Mouse (Mus musculus): ENCODE data around the gene Zbtb43. TPM values are rescaled to one million over a fixed set of nuclear protein-coding genes. Genes with fewer than 3 reads are reported as not detected.

Zbtb43 gene
- polyA plus RNA-seq, 1 experiment from 2014 or later = 23.9 TPM

GRCm38 (mm10) chr2:33449119-33449873, 19.1 kb downstream of the Zbtb43 start:
- ATAC-seq (ENCODE audit: low FRiP score) (no peak), DNase-seq (ENCODE audit: low spot score, missing footprints) (no peak)
- Histone ChIP-seq H3K36me3 (ENCODE audit: control insufficient read depth, insufficient read depth, low read length) (peaks cover 13% of the 10 kb centered on the region), H3K9ac (ENCODE audit: low read length) (no peak overlapping the region), H3K27ac (ENCODE audit: low read depth, low read length) (no peak overlapping the region), H3K4me2 (no peak overlapping the region), H3K4me3 (ENCODE audit: low read depth, low read length) (no peak overlapping the region), H3K4me1 (ENCODE audit: control insufficient read depth, insufficient read depth, low read length) (no peaks in the 10 kb centered on the region), H3K9me3 (ENCODE audit: control insufficient read depth, low read length) (no peaks in the 10 kb centered on the region), H3K27me3 (ENCODE audit: control insufficient read depth, insufficient read depth, low read length) (no peaks in the 10 kb centered on the region)
- WGBS = 90% methylated on average over 22 of the region's 22 CpGs

DNA sequence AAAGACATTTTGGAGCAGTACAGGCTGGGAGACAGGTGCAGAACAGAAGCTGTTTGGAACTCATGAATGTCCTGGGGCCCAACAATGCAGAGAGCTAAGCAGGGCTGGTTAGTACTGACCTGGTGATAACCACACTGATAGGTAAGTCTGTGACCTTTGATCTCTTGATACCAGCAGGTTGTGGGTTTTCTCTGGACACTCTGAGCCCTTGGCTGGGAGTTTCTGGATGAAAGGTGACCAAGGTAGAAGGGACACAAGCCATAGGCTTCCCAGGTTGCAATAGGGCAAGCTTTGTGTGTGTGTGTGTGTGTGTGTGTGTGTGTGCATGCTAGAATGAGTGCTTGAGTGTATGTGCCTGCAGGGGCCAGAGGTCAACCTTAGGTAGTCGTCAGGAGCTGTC, 21.6 kb downstream of the Zbtb43 start:
- Histone ChIP-seq H3K4me1 (ENCODE audit: control insufficient read depth, insufficient read depth, low read length) (no peaks in the 10 kb centered on the region), H3K9me3 (ENCODE audit: control insufficient read depth, low read length) (no peaks in the 10 kb centered on the region), H3K36me3 (ENCODE audit: control insufficient read depth, insufficient read depth, low read length) (peaks cover 10% of the 10 kb centered on the region), H3K9ac (ENCODE audit: low read length) (no peak overlapping the region), H3K4me3 (ENCODE audit: low read depth, low read length) (no peak overlapping the region), H3K27ac (ENCODE audit: low read depth, low read length) (no peak overlapping the region), H3K27me3 (ENCODE audit: control insufficient read depth, insufficient read depth, low read length) (no peaks in the 10 kb centered on the region), H3K4me2 (no peak overlapping the region)
- DNase-seq (ENCODE audit: low spot score, missing footprints) = no peak
- ATAC-seq (ENCODE audit: low FRiP score) = no peak
- 67% methylated on average over 1 of the region's 1 CpGs for WGBS

GRCm38 (mm10) chr2:33445741-33446140, 22.6 kb downstream of the Zbtb43 start:
- peaks cover 4% of the 10 kb centered on the region; the same call in 1 of the 2 replicates for H3K36me3 ChIP-seq (ENCODE audit: control insufficient read depth, insufficient read depth, low read length)
- no peaks in the 10 kb centered on the region for H3K9me3 ChIP-seq (ENCODE audit: control insufficient read depth, low read length)
- no peaks in the 10 kb centered on the region for H3K27me3 ChIP-seq (ENCODE audit: control insufficient read depth, insufficient read depth, low read length)
- no peaks in the 10 kb centered on the region for H3K4me1 ChIP-seq (ENCODE audit: control insufficient read depth, insufficient read depth, low read length)
- ATAC-seq (ENCODE audit: low FRiP score) = no peak
- H3K27ac ChIP-seq (ENCODE audit: low read depth, low read length) = no peak overlapping the region
- H3K9ac ChIP-seq (ENCODE audit: low read length) = no peak overlapping the region
- H3K4me3 ChIP-seq (ENCODE audit: low read depth, low read length) = no peak overlapping the region
- no peak overlapping the region for H3K4me2 ChIP-seq
- WGBS = 92% methylated on average over 5 of the region's 5 CpGs
- no peak for DNase-seq (ENCODE audit: low spot score, missing footprints)

DNA sequence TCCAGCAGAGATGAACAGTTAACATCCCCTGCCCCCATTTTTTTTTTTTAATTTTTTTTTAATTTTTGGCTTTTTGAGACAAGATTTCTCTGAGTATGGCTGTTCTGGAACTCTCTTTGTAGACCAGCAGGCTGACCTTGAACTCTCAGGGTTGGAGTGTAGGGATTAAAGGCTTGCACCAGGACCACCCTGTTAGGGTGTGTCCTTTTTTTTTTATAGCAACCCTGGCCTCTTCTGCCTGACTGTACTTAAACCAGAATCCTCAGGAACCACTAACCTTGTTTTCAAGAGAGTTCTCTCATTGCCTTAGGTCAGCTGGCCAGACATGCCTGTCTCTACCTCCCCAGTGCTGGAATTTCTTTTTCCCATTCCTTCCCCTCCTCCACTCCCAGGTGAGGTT, 23.5 kb downstream of the Zbtb43 start:
- ATAC-seq (ENCODE audit: low FRiP score) = no peak
- Histone ChIP-seq H3K4me1 (ENCODE audit: control insufficient read depth, insufficient read depth, low read length) (peaks cover 7% of the 10 kb centered on the region), H3K27me3 (ENCODE audit: control insufficient read depth, insufficient read depth, low read length) (no peaks in the 10 kb centered on the region)

DNA sequence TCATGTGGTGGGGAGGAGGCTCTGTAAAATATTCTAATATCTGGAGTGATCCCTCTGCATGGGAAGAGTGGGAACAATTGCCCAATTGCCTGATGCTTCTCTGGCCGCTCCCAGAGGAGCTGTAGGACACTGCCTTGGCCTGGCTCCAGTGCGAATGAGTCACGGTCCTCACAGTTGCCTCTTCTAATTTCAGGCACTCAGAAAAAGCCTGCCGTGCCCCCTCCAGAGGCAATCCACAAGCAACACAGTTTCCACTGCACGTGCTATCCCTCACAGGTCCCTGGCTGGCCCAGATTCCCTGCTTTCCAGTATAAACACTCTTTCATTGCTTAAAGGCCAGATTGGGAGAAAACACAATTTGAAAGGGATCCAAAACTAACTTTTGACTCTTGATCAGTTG, 24.0 kb downstream of the Zbtb43 start:
- DNase-seq (ENCODE audit: low spot score, missing footprints) (no peak), ATAC-seq (ENCODE audit: low FRiP score) (no peak)
- H3K27me3 ChIP-seq (ENCODE audit: control insufficient read depth, insufficient read depth, low read length) = no peaks in the 10 kb centered on the region
- 0 out of 2 replicates have a peak, but pooled peaks cover 3% of the 10 kb centered on the region for H3K36me3 ChIP-seq (ENCODE audit: control insufficient read depth, insufficient read depth, low read length)
- H3K4me2 ChIP-seq = no peak overlapping the region
- 57% methylated on average over 5 of the region's 5 CpGs for WGBS
- peaks cover 12% of the 10 kb centered on the region for H3K4me1 ChIP-seq (ENCODE audit: control insufficient read depth, insufficient read depth, low read length)
- H3K9me3 ChIP-seq (ENCODE audit: control insufficient read depth, low read length) = no peaks in the 10 kb centered on the region
- H3K4me3 ChIP-seq (ENCODE audit: low read depth, low read length) = no peak overlapping the region
- H3K9ac ChIP-seq (ENCODE audit: low read length) = no peak overlapping the region
- H3K27ac ChIP-seq (ENCODE audit: low read depth, low read length) = no peak overlapping the region

More for the DNA sequence above, 23.5 kb downstream of the Zbtb43 start:
- Histone ChIP-seq H3K4me2 (no peak overlapping the region), H3K27ac (ENCODE audit: low read depth, low read length) (no peak overlapping the region), H3K9ac (ENCODE audit: low read length) (no peak overlapping the region), H3K9me3 (ENCODE audit: control insufficient read depth, low read length) (no peaks in the 10 kb centered on the region), H3K4me3 (ENCODE audit: low read depth, low read length) (no peak overlapping the region), H3K36me3 (ENCODE audit: control insufficient read depth, insufficient read depth, low read length) (0 out of 2 replicates have a peak, but pooled peaks cover 3% of the 10 kb centered on the region)
- DNase-seq (ENCODE audit: low spot score, missing footprints) = no peak

- no peaks in the 10 kb centered on the region for H3K9me3 ChIP-seq (ENCODE audit: control insufficient read depth, low read length)
- H3K9ac ChIP-seq (ENCODE audit: low read length) = no peak overlapping the region
- no peaks in the 10 kb centered on the region for H3K27me3 ChIP-seq (ENCODE audit: control insufficient read depth, insufficient read depth, low read length)
- H3K27ac ChIP-seq (ENCODE audit: low read depth, low read length) = no peak overlapping the region
- 52% methylated on average over 4 of the region's 4 CpGs for WGBS
- ATAC-seq (ENCODE audit: low FRiP score) (no peak), DNase-seq (ENCODE audit: low spot score, missing footprints) (no peak)
- no peaks in the 10 kb centered on the region for H3K36me3 ChIP-seq (ENCODE audit: control insufficient read depth, insufficient read depth, low read length)
- no peak overlapping the region for H3K4me3 ChIP-seq (ENCODE audit: low read depth, low read length)
- H3K4me2 ChIP-seq = no peak overlapping the region
- peaks cover 20% of the 10 kb centered on the region for H3K4me1 ChIP-seq (ENCODE audit: control insufficient read depth, insufficient read depth, low read length)
Measured at GRCm38 (mm10) chr2:33442701-33443100, 25.7 kb downstream of the Zbtb43 start.

DNA sequence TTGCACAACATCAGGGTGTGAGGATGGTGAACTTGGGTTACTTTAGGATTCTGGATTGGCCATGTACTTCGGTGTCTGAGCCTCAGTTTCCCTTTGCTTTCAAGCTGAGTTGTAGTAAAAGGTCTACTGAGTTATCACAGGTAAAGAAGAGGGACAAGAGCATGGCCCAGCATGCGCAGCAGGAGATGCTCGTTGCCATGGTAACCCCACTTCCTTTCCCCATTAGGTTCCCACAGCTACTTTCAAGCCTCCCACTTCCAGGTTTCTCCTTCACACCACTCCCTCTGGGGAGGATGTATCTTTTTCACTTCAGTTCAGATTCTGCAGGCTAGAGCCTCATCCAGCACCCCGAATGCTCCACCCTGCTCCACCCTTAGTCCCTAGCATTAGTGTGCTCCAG, 27.5 kb downstream of the Zbtb43 start:
- ATAC-seq (ENCODE audit: low FRiP score) (no peak), DNase-seq (ENCODE audit: low spot score, missing footprints) (peak; percentile 84)
- no peak overlapping the region for H3K4me3 ChIP-seq (ENCODE audit: low read depth, low read length)
- H3K36me3 ChIP-seq (ENCODE audit: control insufficient read depth, insufficient read depth, low read length) = no peaks in the 10 kb centered on the region
- H3K27me3 ChIP-seq (ENCODE audit: control insufficient read depth, insufficient read depth, low read length) = no peaks in the 10 kb centered on the region
- WGBS = 27% methylated on average over 4 of the region's 4 CpGs
- peaks cover 31% of the 10 kb centered on the region for H3K4me1 ChIP-seq (ENCODE audit: control insufficient read depth, insufficient read depth, low read length)
- no peak overlapping the region for H3K9ac ChIP-seq (ENCODE audit: low read length)
- no peak overlapping the region for H3K27ac ChIP-seq (ENCODE audit: low read depth, low read length)
- H3K4me2 ChIP-seq = no peak overlapping the region
- no peaks in the 10 kb centered on the region for H3K9me3 ChIP-seq (ENCODE audit: control insufficient read depth, low read length)

DNA sequence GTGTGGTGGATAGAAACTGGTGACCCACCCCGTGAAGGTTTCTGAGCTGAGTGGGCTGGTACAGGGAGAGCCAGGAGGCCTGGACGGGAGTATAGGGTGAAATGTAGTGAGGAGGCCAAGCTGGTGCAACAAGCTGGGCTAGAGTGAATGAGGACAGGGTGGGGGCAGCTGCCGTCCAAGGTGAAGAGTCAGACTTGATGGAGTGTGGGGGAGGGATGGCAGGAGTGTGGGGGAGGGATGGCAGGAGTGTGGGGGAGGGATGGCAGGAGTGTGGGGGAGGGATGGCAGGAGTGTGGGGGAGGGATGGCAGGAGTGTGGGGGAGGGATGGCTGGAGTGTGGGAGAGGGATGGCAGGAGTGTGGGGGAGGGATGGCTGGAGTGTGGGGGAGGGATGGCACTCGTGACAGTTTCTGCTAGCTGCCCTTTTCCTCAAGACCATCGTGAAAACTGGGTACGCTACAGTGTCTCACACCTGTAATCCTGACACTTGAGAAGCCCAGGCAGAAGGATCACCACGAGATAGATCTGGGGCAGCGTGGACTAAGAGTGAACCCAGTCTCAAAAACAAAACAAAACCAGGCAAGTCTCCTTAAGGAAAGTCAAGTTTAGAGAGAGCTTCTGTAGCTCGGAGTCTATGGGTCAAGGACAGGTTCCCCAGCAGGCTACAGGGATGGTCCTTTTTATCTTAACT, 28.2 kb downstream of the Zbtb43 start:
- Histone ChIP-seq H3K4me3 (ENCODE audit: low read depth, low read length) (no peak overlapping the region), H3K4me1 (ENCODE audit: control insufficient read depth, insufficient read depth, low read length) (peaks cover 34% of the 10 kb centered on the region), H3K27ac (ENCODE audit: low read depth, low read length) (no peak overlapping the region), H3K36me3 (ENCODE audit: control insufficient read depth, insufficient read depth, low read length) (no peaks in the 10 kb centered on the region), H3K9ac (ENCODE audit: low read length) (peak overlapping the region; percentile 24; the same call in 1 of the 2 replicates), H3K9me3 (ENCODE audit: control insufficient read depth, low read length) (no peaks in the 10 kb centered on the region), H3K27me3 (ENCODE audit: control insufficient read depth, insufficient read depth, low read length) (no peaks in the 10 kb centered on the region), H3K4me2 (peak overlapping the region; percentile 26)
- peak; percentile 67 for DNase-seq (ENCODE audit: low spot score, missing footprints)
- 14% methylated on average over 9 of the region's 9 CpGs for WGBS
- ATAC-seq (ENCODE audit: low FRiP score) = no peak

- ATAC-seq (ENCODE audit: low FRiP score) = peak; percentile 63; the same call in 1 of the 2 replicates
- Histone ChIP-seq H3K9me3 (ENCODE audit: control insufficient read depth, low read length) (no peaks in the 10 kb centered on the region), H3K4me1 (ENCODE audit: control insufficient read depth, insufficient read depth, low read length) (peaks cover 34% of the 10 kb centered on the region), H3K36me3 (ENCODE audit: control insufficient read depth, insufficient read depth, low read length) (no peaks in the 10 kb centered on the region), H3K9ac (ENCODE audit: low read length) (peak overlapping the region; percentile 24; the same call in 1 of the 2 replicates), H3K4me2 (peak overlapping the region; percentile 26), H3K27ac (ENCODE audit: low read depth, low read length) (no peak overlapping the region), H3K4me3 (ENCODE audit: low read depth, low read length) (no peak overlapping the region), H3K27me3 (ENCODE audit: control insufficient read depth, insufficient read depth, low read length) (no peaks in the 10 kb centered on the region)
- peak; percentile 93 for DNase-seq (ENCODE audit: low spot score, missing footprints)
- 5% methylated on average over 8 of the region's 8 CpGs for WGBS
Measured at GRCm38 (mm10) chr2:33439471-33439881, 28.9 kb downstream of the Zbtb43 start.
